Mouse (Mus musculus) lung, postnatal 10 days (tissue): ENCODE data around the gene Tspan17.
A peak's percentile ranks its signal among the peaks of the same experiment; 100 is the strongest.
"Not testable (repeated sequence)": the region's sequence is repeated elsewhere in the genome, so short reads cannot be mapped to it uniquely, and the experiment has no call there.

Experiments used
- DNase-seq: peaks from one replicate; pipeline ENCODE4 v3.0.0; 2021

Tspan17 gene

DNA sequence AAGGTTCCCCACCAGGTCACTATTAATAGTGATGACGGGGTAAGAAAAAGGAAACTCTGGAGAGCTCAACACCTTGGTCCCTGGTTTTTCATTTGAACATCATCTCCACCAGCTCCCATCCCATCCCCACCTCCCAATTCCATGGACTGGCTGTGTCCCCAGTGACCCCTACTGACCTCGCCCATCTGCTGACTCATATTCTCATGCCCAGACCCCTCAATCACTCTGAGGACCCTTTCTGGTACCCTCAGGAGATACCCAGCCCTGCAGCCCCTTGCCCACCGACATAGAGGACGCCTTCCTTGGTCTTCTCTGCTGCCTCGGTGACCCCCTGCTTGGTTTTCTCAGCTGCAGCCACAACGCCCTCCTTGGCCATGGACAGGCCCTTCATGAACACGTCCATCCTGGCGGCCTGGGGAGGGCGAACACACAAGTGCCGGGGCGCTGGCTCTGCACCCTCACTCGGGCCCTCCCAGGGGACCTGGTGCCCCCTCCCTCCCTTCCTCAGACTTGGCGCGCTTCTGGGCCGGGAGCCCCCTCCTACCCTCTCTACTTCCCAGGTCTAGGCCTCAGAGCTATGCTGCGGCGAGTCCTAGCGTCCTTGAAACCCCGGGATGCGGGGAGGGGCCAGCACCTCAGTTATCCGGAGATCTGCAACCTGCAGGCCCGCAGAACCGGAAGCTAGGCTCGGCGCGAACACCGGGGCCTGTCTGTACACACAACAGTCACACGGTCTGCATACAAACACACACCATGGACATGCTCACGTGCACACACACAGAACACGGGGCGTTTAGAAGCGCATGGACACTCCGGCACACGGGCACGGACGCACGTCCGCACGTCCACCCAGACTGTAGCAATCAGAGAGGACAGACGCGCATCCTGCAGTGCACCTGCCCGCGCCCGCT is 23.6 kb upstream of the Tspan17 start:
- no peak for DNase-seq

DNA sequence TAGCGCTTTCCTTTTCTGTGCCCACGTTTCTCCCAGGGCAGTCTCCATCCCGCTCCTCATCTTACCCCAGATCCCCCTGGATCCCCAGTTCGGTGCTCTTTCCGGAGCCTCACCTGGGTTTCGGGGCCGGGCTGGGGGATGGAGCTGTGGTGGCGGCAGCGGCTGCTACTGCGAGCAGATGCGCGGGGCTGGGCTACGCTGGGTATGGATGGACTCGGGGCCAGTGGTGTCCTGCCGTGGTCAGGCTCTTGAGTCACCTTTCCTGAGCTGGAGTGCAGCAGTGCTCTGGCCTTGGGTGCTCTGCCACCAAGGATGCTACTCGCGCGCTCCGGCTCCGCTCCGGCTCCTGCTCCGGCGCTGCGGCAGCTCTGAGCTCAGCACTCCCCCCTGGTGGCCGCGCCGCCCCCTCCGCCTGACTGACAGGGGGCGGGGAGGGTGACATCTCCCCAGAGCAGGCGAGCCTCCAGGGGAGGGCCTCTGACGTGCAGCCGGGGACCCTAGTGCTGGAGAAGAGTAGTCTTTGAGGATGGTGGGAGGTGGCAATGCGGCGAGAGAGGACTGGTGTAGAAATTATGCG is 22.9 kb upstream of the Tspan17 start, which contains the start of gene Sncb:
Gene Sncb, minus strand, starts transcription at position 404 of the 577 bp plus-strand sequence.
- peak; percentile 58 for DNase-seq

DNA sequence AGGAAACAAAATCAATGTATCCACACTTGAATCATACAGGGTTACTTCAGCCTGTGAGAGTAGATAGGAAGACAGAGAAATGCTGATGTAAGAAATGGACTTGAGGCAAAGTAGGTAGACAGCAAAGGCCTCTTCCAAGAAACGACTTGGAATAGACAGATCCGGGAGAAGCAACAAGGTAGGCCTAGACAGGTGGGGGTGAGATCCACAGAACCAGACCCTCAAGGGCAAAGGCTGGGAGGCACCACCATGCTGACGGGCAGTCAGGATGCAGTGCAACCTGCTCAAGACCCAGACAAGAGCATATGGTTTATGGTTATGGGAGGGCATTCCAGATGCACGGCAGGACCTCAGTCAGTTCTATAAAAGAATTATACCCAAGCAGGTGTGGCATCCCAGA is 22.2 kb upstream of the Tspan17 start:
- no peak for DNase-seq

DNA sequence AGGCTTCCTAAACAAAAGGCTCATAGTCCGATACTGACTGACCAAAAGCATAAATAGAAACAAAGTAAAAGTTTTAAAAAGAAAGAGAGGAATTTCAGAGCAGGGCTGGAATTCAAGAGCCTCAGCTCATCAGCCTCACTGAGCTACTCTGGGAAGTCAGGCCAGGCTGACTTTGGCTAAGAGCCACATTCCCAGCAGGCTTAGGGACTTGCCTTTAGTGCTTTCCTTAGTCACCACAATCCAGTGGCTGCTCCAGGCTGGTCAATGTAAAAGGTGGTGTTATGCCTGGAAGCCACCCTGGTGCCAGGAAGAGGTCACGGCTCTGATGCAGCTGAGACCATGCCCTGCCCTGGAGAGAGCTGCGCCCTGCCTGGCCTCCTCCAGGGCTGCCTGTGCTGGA is 8.6 kb upstream of the Tspan17 start:
- peak; percentile 67 for DNase-seq

DNA sequence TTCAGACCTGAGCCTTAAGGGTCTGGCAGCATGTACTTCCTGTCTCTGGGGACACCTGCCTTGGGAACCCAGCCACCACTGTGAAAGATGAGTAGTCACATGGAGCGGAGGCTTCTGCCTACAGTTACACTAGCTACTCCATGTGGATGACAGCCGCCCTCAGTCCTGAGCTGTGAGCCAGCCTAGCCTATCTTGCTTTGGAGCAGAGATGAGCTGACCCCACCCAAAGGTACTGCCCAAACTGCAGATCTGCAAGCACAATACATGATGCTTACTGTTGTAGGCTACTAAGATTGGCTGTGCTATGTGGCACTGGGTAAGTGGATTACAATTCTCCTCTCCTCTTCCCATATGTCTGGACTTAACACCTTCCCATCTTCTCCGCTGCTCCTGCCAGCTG is 8.1 kb upstream of the Tspan17 start:
- DNase-seq, result no peak

DNA sequence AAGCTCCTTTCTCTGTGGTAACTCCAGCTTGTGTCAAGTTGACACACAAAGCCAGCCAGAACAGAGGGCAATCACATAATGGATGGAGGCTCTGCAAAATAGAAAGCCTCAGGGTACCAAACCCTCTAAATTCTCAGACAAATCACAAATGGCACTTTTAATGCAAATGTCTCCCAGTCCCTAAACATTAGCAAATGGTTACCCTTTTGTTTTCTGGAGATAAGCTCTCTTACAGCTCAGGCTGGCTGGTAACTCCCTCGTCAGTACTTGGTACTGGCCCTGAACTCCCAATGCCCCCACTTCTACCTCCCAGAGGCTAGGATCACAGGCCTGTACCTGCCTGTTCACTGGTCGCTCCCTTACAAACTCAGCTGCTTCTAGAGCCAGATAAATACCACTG is 5.9 kb upstream of the Tspan17 start:
- no peak for DNase-seq

DNA sequence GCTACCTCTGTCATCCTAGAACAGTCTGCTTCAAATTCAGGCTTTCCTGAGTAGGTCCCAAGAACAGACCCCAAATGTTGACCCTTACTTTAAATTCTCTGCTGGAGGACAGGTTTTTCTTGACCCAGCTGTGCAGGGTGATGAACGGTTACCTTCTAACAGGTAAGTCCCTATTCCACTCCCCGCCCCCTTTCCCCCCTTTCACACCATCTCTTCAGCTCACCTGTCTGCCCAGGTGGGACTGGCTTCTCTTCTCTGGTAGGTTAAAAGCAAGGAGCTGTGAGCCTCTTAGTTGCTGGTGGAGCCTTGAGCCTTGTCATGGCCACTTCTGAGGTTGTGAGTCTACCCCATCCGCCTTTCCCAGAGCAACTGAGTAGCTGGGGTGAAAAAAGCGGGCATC is 5.5 kb upstream of the Tspan17 start, which contains the start of gene Eif4e1b:
Gene Eif4e1b, plus strand, starts transcription at position 301 of the 400 bp plus-strand sequence.
- no peak for DNase-seq

DNA sequence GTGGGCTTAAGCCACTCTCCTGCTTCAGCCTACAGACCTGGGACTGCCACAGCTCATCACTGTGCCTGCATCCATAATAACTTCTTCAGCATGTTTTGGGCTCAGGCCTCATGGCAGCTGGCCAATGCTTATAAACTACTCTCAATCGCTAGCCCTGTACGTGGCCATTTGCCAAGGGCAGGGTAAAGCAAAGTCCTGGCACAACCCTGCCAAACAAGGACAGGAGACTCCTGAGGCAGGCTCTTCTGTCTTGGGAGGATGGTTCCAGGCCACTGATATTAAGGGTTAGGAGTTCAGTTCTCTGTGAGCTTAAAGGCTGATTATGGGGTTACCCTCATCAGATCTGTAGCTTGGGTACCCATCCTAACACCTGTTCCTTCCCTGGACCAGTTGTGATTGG is 1.6 kb upstream of the Tspan17 start:
- not testable (repeated sequence) for DNase-seq

DNA sequence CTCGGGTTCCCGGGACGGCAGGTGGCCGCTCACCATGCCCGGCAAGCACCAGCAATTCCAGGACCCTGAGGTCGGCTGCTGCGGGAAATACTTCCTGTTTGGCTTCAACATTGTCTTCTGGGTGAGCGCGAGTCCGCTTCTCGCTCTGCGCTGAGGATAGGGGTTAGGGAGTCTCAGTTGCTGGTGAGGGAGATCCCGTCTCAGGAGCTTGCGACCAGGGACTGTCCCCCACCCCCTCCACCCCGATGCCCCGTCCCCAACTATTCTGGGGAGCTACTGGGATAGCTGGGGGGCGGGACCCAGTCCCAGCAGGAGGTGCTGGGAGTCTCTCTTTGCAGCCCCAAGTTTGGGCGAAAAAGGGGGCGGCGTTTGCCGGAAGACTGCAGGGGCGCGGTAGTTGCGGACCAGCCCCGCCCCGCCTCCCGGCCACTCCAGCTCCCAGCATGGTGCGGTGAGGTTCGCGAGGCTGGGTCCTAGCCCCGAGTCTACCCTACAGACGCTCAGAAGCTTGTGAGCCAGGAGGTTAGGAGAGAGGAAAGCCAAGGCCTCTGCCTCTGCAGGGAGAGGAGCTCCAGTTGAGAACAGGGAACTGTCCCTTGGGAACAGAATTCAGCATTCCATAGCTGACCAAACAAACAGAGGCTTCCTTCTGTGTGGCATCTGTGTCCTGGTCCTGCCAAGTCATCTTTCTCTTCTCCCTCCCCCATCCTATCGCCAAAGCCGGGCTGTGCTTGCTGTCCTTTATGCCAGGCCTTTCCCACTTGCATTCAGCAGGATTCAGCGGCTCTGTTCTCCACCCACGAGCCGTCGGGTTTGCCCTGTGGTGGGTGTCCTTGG is 602 bp downstream of the Tspan17 start:
- DNase-seq, result peak; percentile 82

DNA sequence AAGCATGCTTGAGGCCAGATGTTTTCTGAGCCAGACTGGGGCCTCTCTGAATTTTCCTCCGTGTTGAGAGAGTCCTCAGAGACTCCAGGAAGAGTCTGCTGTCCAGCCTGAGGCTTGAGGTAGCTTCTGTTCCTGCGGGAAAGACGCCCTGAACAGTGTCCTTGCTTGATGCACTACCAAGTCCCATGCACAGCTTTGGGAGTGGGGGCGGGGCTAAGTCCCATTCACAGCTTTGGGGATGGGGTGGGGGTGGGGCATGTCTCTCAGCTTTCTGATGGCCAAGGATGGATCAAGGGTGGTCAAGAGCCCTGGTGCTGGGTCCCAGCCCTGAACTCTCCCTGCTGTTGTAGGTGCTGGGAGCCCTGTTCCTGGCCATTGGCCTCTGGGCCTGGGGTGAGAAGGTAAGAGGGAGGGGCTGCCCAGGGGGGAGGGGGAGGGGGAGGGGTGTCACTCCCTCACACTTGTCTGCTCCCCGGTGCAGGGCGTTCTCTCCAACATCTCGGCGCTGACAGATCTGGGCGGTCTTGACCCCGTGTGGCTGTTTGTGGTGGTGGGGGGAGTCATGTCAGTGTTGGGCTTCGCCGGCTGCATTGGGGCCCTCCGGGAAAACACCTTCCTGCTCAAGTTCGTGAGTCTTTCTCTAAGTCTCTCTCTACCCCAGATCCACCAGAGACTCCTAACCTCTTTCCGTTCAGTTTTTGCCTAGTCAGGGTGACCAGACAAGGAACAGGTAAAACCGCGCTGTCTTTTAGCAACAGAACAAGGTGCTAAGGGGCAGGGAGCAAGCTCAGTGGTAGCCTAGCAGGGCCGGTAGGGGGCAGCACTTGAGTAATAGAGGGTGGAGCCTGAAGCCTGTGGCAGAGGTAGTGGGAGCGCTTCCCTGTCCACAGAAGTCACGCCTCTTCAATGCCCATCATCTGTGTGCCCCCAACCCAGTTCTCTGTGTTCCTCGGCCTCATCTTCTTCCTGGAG is 3.4 kb downstream of the Tspan17 start:
- peak; percentile 38 for DNase-seq

DNA sequence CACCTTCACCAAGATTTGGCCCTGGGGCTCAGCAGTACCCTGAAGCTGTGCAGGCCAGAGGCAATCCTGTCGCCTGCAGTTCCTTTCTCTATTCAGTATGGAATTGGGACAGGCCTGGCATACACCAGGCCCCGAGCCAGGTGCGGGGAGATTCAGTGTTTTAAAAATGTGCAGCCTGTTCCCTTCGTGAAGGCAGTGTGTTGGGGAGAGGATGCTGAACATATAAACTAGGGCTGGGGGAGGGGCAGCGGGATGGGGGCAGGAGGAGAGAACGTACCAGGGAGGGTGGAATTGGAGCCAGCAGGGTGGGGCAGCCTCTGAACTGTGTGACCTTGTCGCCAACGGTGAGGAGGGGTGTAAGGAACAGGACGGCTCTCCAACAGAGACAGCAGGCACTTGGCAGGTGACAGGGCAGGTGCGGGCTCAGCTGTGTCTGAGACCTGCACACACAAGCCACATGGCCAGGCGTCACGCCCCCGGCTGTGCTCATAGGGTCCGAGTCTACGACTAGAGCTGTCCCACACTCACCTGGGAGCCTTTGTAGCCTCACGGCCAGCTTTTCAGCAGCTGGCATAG is 4.9 kb downstream of the Tspan17 start:
- no peak for DNase-seq

DNA sequence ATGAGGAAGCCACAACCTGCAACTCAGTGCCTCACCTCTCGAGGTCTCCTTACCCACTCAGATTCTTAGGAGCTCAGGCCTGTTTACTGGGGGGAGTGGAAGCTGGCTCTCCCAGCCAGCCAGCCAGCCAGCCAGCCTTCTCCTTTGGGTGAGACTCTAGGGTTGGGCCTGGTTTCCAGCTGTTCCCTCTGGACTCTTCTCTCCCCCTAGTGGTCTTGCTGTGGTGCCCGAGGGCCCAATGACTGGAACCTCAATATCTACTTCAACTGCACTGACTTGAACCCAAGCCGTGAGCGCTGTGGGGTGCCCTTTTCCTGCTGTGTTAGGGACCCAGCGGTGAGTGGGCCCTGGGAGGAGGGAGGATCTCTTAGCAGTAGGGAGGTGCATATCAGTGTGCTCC is 5.7 kb downstream of the Tspan17 start:
- peak; percentile 49 for DNase-seq

DNA sequence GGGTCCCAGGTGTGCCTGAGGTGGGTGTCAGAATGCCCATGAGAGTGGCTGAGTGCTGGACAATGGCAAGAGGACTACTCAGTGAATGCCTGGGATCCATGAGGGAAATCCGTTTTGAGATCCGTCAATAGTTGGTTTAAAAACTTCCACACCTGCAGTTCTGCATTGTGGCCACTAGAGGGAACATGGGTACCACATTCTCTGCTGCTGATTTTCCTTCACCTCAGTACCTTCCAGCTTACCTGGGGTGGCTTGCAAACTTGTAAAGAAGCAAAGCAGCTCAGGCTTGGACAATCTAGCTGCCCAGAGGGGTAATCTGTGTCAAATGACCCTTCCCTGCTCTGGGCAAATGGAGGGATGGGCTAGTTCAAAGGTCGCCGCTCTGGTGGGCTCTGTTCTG is 8.2 kb downstream of the Tspan17 start:
- peak; percentile 42 for DNase-seq

DNA sequence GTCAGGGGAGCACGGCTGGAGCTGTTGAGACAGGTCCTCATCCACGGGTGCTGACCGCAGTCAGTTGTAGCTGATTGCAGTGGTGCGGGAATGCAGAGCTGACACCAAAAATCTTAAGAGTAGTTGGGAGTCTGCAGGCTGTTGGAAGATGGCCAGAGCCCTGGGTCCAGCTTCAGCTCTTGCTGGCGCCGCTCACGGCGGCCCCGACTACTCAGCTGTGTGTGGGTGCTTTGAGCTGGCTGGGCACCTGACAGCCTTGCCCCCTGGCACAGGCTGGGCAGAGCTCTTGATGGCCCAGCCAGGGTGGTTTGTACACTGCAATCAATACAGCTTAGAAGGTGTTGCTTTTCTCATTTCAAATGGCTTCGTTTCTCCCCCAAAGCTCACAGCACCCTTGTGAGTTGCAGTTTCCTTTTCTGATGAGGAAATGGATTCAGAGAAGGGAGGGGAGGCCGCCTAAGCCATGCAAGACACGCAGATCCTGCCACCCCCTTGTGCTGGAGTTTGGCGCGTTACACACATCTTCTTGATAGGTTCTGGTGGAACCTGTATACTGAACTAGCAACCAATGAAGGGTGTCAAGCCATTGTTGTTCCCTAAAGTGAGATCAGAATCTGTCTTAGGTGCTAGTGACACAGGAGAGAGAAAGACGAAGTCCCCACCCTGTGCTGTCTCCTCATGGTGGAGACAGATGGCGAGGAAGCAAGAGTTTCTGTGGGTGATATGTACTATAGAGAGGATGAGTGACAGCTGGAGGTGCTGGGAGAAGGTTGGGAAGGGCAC is 8.9 kb downstream of the Tspan17 start:
- DNase-seq, result no peak

DNA sequence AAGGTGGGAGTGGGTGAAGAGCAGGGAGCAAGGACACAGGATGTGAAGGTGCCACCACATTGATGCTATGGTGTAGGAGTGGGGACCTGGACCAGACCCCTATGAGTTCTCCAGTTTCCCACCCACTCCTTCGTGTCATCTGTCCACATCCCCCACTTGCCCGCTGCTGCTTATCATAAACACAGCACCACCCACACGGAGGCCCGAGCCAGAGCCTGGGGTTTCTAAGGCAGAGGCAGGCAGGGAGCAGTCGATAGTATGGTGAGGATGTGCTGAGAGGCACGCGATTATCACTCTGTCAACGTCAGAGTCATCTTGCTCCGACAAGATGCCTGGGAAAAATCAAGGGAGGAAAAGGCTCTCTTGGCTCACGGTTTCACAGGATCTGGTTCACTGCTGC is 9.6 kb downstream of the Tspan17 start:
- no peak for DNase-seq

DNA sequence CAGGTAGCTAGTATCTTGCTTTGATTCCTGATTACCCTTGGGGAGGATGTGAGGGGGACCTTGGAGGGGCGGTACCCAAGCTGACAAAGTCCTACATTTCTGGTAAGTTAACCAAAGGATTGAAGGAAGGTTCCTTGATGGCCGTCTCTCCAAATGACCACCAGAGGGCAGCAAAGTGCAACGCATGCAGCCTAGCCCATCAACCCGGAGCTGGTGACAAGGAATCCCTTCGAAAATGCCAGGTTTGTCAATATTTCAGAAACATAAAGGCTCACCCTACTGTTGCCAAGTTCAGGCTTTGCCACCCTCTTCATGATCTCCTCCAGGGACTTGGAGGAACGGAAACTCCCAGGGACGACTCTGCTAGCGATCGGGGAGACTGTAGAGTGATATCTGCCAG is 10.5 kb downstream of the Tspan17 start:
- peak; percentile 81 for DNase-seq

DNA sequence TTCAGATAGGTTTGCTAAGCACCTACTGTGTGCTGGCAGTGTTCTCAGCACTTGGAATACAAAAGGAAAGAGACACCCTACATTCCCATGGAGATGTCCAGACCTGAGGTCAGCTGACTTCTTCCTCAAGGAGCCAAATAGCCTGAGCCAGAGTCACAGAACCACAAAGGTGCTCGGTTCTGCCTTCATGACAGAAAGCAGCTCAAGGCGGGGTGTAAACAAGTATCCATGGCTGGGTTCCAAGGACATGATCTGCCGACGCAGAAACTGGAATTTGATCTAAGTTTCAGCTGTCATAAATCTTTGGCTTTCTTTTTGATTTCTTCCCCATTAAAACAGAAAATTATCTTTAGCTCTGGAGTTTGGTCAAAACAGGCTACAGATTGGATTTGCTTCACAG is 11.0 kb downstream of the Tspan17 start:
- no peak for DNase-seq

DNA sequence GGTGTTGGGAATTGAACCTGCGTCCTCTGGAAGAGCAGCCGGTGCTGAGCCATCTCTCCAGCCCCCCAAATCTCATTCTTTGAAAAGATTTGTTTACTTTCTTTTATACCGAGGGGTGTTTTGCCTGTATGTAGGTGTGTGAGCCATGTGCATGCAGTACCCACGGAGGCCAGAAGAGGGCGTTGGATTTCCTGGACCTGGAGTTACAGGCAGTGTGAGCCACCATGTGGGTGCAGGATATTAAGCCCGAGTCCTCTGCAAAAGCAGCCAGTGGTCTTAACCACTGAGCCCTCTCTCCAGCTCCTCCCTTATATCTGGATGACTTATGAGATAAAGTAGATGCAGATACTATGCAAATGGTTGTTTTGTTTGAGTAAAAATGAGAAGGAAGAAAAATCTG is 13.8 kb downstream of the Tspan17 start:
- DNase-seq, result no peak

DNA sequence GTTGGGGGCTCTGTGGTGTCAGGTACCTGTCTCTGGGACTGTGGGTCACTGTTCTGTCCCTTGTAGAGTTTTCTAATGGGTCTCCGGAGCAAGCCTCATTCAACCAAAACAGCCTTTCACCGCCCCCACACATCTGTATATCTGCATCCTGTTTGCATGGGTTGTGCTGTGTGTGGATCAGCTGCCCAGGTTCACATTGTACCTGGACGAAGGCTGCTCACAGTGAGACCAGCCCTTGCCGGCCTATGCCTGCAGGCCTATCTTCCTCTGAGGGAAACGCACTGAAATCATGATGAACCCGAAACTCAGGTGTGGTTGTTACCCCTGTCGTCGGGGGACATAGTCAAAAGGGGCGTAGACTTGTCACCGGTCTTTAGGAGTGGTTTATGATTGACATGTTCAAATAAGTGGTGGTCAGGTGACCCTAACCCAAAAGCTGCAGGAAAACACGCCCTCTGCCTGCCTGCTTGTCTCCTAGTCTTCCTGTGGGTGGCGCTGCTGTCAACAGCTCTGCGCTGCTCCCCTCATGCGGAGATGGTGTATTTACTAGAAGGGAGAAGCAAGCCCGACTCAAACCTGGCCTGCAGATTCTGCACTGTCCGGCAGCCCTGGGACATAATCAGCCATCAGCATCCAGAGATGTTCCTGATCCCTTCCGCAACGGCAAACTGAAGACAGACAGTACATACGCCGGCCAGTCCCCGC is 16.1 kb downstream of the Tspan17 start:
- no peak for DNase-seq

DNA sequence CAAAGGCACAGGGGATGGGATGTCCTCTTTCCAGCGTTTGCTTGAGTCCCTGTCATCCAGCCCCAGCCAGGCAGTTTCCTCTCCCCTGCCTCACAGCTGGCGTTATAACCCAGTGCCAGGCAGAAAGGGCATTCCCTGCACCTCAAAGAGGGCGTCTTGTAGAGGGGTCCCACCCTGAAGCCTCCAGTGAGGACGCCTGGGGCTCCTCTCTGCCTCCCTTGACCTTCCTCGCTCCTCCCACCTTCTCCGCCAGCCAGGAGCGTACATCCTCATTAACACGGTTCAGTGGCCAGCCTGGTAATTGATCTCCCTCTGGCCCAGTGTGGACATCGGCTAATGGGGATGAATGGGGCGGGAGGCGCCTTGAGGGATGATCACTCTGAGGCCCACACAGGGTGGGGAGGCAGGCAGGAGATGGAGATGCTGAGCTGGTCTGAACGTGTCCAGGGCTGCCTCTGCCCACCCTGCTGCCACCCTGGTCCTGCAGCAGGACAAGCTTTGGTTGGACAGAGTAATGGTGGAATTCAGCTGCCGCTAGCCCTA is 17.3 kb downstream of the Tspan17 start:
- DNase-seq, result no peak
